Mouse (Mus musculus) forebrain, embryonic 10.5 days (tissue): ENCODE measurements around the gene Cux2. TPM values are rescaled to one million over a fixed set of nuclear protein-coding genes. Genes with fewer than 3 reads are reported as not detected.

ENCODE experiments used
- DNase-seq: peaks from one replicate; pipeline ENCODE4 v3.0.0-alpha.2; 2017; ENCODE audit warnings: low spot score; ENCODE audit errors: extremely low spot score
- H3K27ac ChIP-seq: fragments of 300-500 bp; sonication (generic); 2 replicates; pipeline ENCODE4 v1.5.1; 2016; ENCODE audit warnings: mild to moderate bottlenecking
- H3K27me3 ChIP-seq: fragments of 300-500 bp; sonication (generic); 2 replicates; pipeline ENCODE4 v1.6.1; 2016; ENCODE audit warnings: mild to moderate bottlenecking; ENCODE audit not compliant: poor library complexity, severe bottlenecking
- H3K36me3 ChIP-seq: fragments of 300-500 bp; sonication (generic); replicated peaks from 2 replicates; pipeline ENCODE4 v1.6.1; 2016; ENCODE audit warnings: mild to moderate bottlenecking, moderate library complexity
- H3K4me1 ChIP-seq: fragments of 300-500 bp; sonication (generic); 2 replicates; pipeline ENCODE4 v1.6.1; 2016
- H3K4me3 ChIP-seq: fragments of 300-500 bp; sonication (generic); 2 replicates; pipeline ENCODE4 v1.5.1; 2016; ENCODE audit warnings: mild to moderate bottlenecking, moderate library complexity
- H3K9me3 ChIP-seq: fragments of 300-500 bp; sonication (generic); 2 replicates; pipeline ENCODE4 v1.6.1; 2016; ENCODE audit warnings: mild to moderate bottlenecking, moderate library complexity
- WGBS: fragments of 180-500 bp; shearing (Covaris S2); methylation state at CpG from one replicate; pipeline ENCODE4 v1.1.7; 2016; 5-methylcytosine and 5-hydroxymethylcytosine counted together
- polyA plus RNA-seq: library from polyadenylated mRNA; unstranded; fragments of >200 nt; fragmentation: Nextera tagmentation; extraction: Ambion mirVana; gene quantifications from 2 replicates; pipeline ENCODE4 v1.2.1, GENCODE M21; 2016

The Cux2 gene
- polyA plus RNA-seq, 1 experiment from 2014 or later = 6.5 TPM

- no peak overlapping the region for H3K4me3 ChIP-seq
- no peak overlapping the region for H3K27ac ChIP-seq
- peaks cover 12% of the 10 kb centered on the region for H3K36me3 ChIP-seq
- peaks cover 71% of the 10 kb centered on the region for H3K27me3 ChIP-seq
- WGBS = 92% methylated on average over 7 of the region's 7 CpGs
- no peak for DNase-seq
- H3K9me3 ChIP-seq = peaks cover 18% of the 10 kb centered on the region; the same call in 1 of the 2 replicates
- peaks cover 38% of the 10 kb centered on the region for H3K4me1 ChIP-seq
Observed at GRCm38 (mm10) chr5:121890925-121891324, 159.0 kb downstream of the Cux2 start.

GRCm38 (mm10) chr5:121889819-121890362 lies 160.0 kb downstream of the Cux2 start:
- peaks cover 17% of the 10 kb centered on the region for H3K36me3 ChIP-seq
- WGBS = 37% methylated on average over 9 of the region's 9 CpGs
- peaks cover 28% of the 10 kb centered on the region for H3K4me1 ChIP-seq
- peak overlapping the region; percentile 69; the same call in 1 of the 2 replicates for H3K27ac ChIP-seq
- no peak overlapping the region; the same call in 1 of the 2 replicates for H3K4me3 ChIP-seq
- peaks cover 22% of the 10 kb centered on the region; the same call in 1 of the 2 replicates for H3K9me3 ChIP-seq
- DNase-seq = peak; percentile 43
- H3K27me3 ChIP-seq = peaks cover 76% of the 10 kb centered on the region

- Histone ChIP-seq H3K36me3 (peaks cover 17% of the 10 kb centered on the region), H3K4me3 (no peak overlapping the region), H3K4me1 (peaks cover 24% of the 10 kb centered on the region), H3K27ac (no peak overlapping the region), H3K9me3 (peaks cover 22% of the 10 kb centered on the region; the same call in 1 of the 2 replicates), H3K27me3 (peaks cover 77% of the 10 kb centered on the region)
- DNase-seq = peak; percentile 40
- WGBS = 45% methylated on average over 13 of the region's 13 CpGs
Observed at GRCm38 (mm10) chr5:121889375-121889774, 160.5 kb downstream of the Cux2 start.

GRCm38 (mm10) chr5:121883356-121883755 lies 166.5 kb downstream of the Cux2 start:
- DNase-seq = no peak
- no peak overlapping the region for H3K27ac ChIP-seq
- H3K9me3 ChIP-seq = peaks cover 22% of the 10 kb centered on the region; the same call in 1 of the 2 replicates
- 84% methylated on average over 8 of the region's 8 CpGs for WGBS
- H3K27me3 ChIP-seq = peaks cover 60% of the 10 kb centered on the region
- no peak overlapping the region for H3K4me3 ChIP-seq
- H3K4me1 ChIP-seq = peaks cover 9% of the 10 kb centered on the region
- peaks cover 34% of the 10 kb centered on the region for H3K36me3 ChIP-seq

GRCm38 (mm10) chr5:121879211-121879610 lies 170.7 kb downstream of the Cux2 start:
- H3K27ac ChIP-seq = no peak overlapping the region
- H3K36me3 ChIP-seq = peaks cover 30% of the 10 kb centered on the region
- no peak for DNase-seq
- WGBS = 61% methylated on average over 6 of the region's 6 CpGs
- H3K27me3 ChIP-seq = peaks cover 30% of the 10 kb centered on the region; the same call in 1 of the 2 replicates
- no peak overlapping the region for H3K4me3 ChIP-seq
- H3K9me3 ChIP-seq = no peaks in the 10 kb centered on the region
- H3K4me1 ChIP-seq = peaks cover 9% of the 10 kb centered on the region

- no peaks in the 10 kb centered on the region for H3K9me3 ChIP-seq
- 92% methylated on average over 17 of the region's 17 CpGs for WGBS
- peaks cover 9% of the 10 kb centered on the region for H3K4me1 ChIP-seq
- H3K27ac ChIP-seq = no peak overlapping the region
- no peak for DNase-seq
- H3K4me3 ChIP-seq = no peak overlapping the region
- peaks cover 30% of the 10 kb centered on the region for H3K27me3 ChIP-seq
- peaks cover 33% of the 10 kb centered on the region for H3K36me3 ChIP-seq
Observed at GRCm38 (mm10) chr5:121878703-121879102, 171.2 kb downstream of the Cux2 start.

- Histone ChIP-seq H3K27ac (no peak overlapping the region), H3K36me3 (peaks cover 35% of the 10 kb centered on the region), H3K4me1 (peaks cover 5% of the 10 kb centered on the region; the same call in 1 of the 2 replicates), H3K27me3 (peaks cover 32% of the 10 kb centered on the region), H3K4me3 (no peak overlapping the region), H3K9me3 (no peaks in the 10 kb centered on the region)
- 93% methylated on average over 12 of the region's 12 CpGs for WGBS
- DNase-seq = no peak
Observed at GRCm38 (mm10) chr5:121876901-121877300, 173.0 kb downstream of the Cux2 start.

GRCm38 (mm10) chr5:121875041-121875440 lies 174.9 kb downstream of the Cux2 start:
- no peak for DNase-seq
- H3K27ac ChIP-seq = no peak overlapping the region
- H3K36me3 ChIP-seq = peaks cover 35% of the 10 kb centered on the region
- WGBS = 91% methylated on average over 12 of the region's 12 CpGs
- no peaks in the 10 kb centered on the region for H3K9me3 ChIP-seq
- H3K27me3 ChIP-seq = peaks cover 29% of the 10 kb centered on the region
- peaks cover 5% of the 10 kb centered on the region; the same call in 1 of the 2 replicates for H3K4me1 ChIP-seq
- no peak overlapping the region for H3K4me3 ChIP-seq

- H3K9me3 ChIP-seq = no peaks in the 10 kb centered on the region
- H3K27me3 ChIP-seq = peaks cover 23% of the 10 kb centered on the region
- H3K36me3 ChIP-seq = peaks cover 29% of the 10 kb centered on the region
- H3K27ac ChIP-seq = no peak overlapping the region
- WGBS = 7% methylated on average over 4 of the region's 4 CpGs
- no peak overlapping the region for H3K4me3 ChIP-seq
- peak; percentile 87 for DNase-seq
- peaks cover 8% of the 10 kb centered on the region; the same call in 1 of the 2 replicates for H3K4me1 ChIP-seq
Observed at GRCm38 (mm10) chr5:121872158-121872557, 177.7 kb downstream of the Cux2 start.

- 91% methylated on average over 13 of the region's 13 CpGs for WGBS
- Histone ChIP-seq H3K36me3 (peaks cover 26% of the 10 kb centered on the region), H3K27ac (no peak overlapping the region), H3K4me1 (peaks cover 8% of the 10 kb centered on the region; the same call in 1 of the 2 replicates), H3K9me3 (no peaks in the 10 kb centered on the region), H3K27me3 (peaks cover 23% of the 10 kb centered on the region), H3K4me3 (no peak overlapping the region)
- DNase-seq = no peak
Observed at GRCm38 (mm10) chr5:121871515-121872030, 178.3 kb downstream of the Cux2 start.

- Histone ChIP-seq H3K9me3 (no peaks in the 10 kb centered on the region), H3K4me3 (no peak overlapping the region), H3K27me3 (peaks cover 23% of the 10 kb centered on the region), H3K36me3 (peaks cover 19% of the 10 kb centered on the region), H3K4me1 (peaks cover 8% of the 10 kb centered on the region; the same call in 1 of the 2 replicates), H3K27ac (no peak overlapping the region)
- WGBS = 81% methylated on average over 6 of the region's 6 CpGs
- DNase-seq = no peak
Observed at GRCm38 (mm10) chr5:121870832-121871231, 179.1 kb downstream of the Cux2 start.

- WGBS = 70% methylated on average over 5 of the region's 5 CpGs
- H3K27ac ChIP-seq = no peak overlapping the region
- no peak for DNase-seq
- no peaks in the 10 kb centered on the region for H3K9me3 ChIP-seq
- H3K4me3 ChIP-seq = no peak overlapping the region
- peaks cover 13% of the 10 kb centered on the region for H3K4me1 ChIP-seq
- peaks cover 7% of the 10 kb centered on the region for H3K36me3 ChIP-seq
- H3K27me3 ChIP-seq = peaks cover 6% of the 10 kb centered on the region
Observed at GRCm38 (mm10) chr5:121867963-121868362, 181.9 kb downstream of the Cux2 start.

GRCm38 (mm10) chr5:121864330-121864729 lies 185.6 kb downstream of the Cux2 start:
- 7% methylated on average over 8 of the region's 11 CpGs for WGBS
- DNase-seq = no peak
- Histone ChIP-seq H3K4me3 (peak overlapping the region; percentile 39), H3K27me3 (0 out of 2 replicates have a peak, but pooled peaks cover 4% of the 10 kb centered on the region), H3K4me1 (peaks cover 13% of the 10 kb centered on the region), H3K9me3 (peaks cover 8% of the 10 kb centered on the region; the same call in 1 of the 2 replicates), H3K36me3 (peaks cover 21% of the 10 kb centered on the region), H3K27ac (peak overlapping the region; percentile 66)
